Mouse (Mus musculus) frontal cortex, postnatal 14 days (tissue): ENCODE measurements around the gene Morc1.

Experiments
- DNase-seq, 2 experiments: peaks; one replicate each; pipeline ENCODE4 v3.0.0; 2022; ENCODE audit warnings: low spot score in 2 of 2

The Morc1 gene

DNA sequence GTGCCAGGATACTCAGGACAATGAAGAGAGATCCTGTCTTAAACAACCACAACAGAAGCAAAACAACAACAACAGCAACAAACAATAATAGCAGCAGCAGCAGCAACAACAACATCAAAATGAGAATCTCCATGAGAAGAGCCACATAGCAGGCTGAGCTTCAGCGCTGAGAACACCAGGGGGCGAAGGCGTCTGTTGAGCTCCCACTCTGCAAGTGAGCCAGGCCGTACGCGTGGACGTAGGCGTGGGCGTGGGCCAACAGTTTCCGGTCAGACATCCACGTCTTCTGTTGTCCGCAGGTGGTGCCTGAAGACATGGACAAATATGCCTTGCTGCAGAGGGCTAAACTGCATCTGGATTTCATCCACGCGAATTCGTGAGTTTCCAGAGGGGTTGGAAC is at the start of gene Morc1:
TSS of gene Morc1 (plus strand) at position 211 of the 400 bp plus-strand sequence.
- DNase-seq, result no peak

DNA sequence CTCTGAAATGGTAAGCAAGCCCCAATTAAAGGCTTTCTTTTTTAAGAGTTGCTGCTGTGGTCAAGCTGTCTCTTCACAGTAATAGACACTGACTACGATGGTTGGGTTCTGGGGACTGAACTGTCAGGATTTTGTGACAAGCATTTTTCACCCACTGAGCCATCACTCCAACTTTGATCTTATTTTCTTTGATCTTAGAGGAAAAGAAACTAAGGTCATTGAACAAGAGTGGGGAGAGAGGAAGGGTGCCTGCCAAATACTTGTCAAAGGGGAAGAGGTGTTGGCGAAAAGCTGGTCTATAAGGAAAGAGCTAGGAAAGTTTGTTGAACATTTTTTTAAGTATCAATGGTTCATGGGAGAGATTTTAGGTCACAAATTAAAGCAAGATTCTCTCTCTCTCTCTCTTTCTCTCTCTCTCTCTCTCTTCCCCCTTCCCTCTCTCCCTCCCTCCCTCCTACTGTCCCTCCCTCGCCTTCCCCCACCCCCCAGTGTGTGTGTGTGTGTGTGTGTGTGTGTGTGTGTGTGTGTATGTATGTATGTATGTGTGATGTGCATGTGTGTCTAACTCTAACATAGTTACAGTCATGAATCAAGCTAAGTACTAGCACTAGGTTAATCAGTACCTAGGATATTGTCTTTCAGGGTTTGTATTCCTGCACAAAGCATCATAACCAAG is 47.3 kb upstream of the Morc1 start:
- no peak for DNase-seq

DNA sequence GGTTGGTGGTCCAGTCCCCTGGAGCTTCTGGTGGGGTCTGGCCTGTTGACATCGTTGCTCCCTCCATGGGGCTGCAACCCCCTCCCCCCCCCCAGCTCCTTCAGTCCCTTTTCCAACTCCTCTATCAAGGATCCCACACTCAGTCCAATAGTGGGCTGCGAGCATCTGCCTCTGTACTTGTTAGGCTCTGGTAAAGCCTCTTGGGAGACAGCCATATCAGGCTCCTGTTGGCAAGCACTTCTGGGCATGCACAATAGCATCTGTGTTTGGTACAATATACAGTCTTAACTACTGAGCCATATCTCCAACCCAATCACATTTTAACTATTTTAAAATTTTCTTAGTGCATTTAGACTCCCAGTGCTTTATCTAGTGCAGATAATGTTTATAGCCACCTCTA is 44.1 kb upstream of the Morc1 start:
- DNase-seq, result no peak

DNA sequence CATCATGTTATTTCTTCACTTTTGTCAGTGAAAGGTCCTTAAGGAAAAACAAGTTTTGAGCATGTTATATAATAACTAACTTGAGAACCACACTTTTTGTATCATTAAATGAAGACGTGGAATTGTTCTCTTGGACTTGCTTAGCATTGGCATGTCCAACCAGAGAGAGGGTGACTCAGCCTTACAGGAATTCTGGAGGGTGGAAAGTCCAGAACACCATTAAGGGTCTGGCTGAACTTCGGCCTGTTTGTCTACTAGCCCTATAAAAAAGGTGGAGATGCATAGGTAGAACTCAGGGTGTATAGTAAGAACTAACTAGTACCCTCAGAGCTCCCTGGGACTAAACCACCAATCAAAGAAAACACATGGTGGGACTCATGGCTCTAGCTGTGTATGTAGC is 35.8 kb upstream of the Morc1 start:
- no peak for DNase-seq

DNA sequence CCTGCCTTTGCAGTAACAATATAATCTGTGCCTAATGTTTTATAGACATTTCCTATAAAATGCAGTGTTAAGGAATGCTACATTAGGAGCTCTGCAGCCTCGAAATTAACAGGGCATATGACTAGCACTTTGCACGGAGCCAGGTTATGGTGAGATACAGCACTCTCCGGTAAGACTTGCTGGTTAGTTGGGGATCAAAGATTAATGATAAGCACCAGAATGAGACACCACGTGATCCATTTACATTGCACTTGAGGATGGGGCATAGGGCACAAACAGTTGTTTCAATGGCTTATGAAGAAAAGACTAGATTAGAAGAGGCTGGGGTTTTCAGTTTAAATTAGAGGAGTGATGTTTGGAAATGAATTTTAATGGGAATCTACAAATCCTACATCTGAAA is 28.1 kb upstream of the Morc1 start:
- no peak for DNase-seq

DNA sequence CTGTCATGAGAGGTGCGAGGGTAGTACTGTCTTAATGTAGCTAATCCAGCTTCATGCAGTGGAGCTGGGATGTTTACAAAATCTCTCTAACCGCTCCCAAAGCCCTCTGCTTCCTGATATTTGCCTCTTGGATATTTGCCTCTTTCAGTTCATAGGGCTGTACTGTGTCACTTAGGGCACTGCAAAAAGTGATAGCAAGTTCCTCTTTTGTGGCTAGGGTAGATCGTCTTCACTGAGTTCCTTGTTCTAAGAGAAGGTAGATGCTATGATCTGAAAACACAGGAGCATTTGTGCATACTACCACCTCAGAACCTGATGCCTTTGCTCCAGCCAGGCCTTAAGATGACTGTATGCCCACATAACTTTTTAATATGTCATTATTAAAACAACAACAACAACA is 27.6 kb upstream of the Morc1 start:
- DNase-seq, result no peak

DNA sequence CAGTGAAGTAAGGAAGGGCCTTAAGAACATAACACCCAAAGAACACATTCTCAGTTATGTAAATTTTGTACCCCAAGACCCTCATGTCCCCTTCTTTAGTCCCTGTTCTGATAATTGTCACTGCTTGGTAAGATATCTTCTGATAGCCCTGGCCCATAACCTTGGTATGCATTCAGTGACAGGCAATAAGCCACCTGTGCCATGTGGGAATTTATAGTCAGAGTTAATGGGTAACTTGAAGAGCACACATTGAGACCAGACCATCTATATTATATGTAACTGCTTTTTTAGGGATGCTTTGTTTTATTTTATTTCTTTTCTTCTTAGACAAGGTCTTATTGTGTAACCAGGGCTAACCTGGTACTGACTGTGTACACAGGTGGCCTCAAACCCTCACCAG is 27.0 kb upstream of the Morc1 start:
- no peak for DNase-seq

DNA sequence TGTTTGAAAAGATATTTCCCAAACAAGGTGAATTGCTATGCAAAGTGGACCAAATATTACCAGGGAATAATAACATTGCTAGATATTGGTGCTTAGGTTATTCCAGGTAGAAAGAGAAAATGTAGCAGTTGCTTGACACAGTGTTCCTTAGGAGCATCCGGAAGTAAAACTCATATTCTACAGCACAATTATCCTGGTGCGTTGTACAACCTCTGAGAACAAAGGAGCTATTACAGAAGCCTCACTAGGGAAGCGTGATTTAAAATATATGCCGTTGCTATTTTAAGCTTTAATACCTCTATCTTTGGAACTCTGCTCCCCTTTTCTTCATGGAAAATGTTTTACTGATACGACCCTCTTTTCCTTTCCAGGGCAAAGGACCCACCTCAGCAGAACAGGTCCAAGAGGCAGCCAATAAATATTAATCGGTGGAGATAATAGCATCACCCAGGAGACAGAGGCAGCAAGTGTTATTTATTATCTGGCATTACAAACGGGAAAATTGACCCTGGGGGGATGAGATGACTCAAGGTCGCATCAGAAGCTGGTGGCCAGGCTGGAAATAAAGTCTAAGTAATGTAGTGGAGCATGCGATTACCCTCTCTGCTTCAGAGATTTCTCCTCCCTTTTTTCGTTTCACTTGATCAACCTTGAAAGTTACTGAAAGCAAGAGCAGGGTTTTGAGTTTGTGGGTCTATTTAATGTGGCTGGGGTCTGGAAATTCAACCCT is 25.2 kb upstream of the Morc1 start:
- DNase-seq, result no peak

DNA sequence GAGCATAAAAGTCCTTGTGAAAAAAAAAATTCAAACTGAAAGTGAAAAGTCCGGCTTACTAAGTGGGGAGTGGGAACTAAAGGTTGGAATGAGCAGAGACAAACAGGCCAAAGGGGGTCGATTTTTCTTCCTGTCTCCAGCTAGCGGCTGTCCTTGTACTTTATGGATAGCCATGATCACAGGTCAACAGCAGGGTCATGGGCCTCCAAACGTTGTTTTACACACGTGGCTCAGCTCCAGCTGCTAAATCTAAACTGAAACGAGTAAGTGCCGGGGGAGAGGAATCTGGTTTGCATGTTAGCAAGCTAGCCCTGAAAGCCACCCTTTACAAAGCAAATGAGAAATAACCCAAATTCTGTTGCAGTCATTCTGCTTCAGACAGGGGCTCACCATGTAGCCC is 21.5 kb upstream of the Morc1 start:
- DNase-seq, result no peak

DNA sequence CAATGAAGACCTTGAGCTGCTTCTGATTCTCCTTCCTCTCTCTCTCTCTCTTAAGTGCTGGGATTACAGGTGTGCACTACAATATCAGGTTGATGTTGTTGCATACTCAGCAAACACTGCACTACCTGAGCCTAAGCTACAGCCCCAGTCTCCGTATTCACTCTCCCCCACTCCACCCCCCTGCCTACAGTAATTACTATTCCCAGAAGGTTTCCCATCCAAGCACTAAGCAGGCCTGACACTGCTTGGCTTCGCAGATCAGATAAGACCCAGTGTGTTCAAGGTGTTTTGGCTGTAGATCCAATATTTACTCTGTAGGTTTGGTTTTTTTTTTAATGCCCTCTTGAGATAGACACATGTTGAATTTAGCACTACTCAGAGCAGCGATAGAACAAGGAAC is 20.9 kb upstream of the Morc1 start:
- DNase-seq, result no peak

DNA sequence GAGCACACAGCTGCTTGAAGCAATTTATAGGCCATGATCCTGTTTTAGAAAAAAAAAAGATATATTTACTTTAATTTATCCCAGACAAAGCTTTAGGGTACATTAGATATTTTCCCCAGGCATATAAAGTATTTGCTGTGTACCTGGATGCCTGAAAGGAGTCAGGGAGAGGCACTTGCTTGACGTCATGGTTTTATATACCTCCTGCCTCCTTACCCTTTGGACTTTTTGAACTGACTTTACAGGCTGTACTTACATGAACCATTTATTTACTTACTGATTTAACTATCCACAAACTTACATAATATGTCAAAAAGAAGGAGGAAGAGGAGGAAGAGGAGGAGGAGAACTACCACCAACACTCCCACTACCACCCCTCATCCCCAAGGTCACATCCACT is 18.8 kb upstream of the Morc1 start, which contains the start of gene Gm5485:
TSS of gene Gm5485 (minus strand) at position 171 of the 400 bp plus-strand sequence.
- DNase-seq, result no peak

DNA sequence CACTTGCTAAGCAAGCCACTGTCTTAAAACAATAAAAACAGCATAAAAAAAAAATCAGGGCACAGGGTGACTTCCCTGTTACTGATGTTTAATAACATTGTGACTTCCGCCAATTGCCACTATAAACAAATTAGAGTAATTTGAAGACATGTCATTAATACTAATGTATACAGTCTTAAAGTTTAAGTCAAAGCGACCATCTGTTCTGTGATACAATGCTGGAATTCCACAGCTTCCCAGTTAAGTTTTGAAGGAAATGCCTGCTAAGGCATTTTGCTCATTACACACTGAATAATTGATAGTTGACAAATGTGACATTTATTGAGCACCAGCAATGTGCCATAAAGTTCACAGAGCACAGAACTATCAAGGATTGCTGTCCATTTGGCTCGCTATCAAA is 12.5 kb upstream of the Morc1 start:
- DNase-seq, result no peak

DNA sequence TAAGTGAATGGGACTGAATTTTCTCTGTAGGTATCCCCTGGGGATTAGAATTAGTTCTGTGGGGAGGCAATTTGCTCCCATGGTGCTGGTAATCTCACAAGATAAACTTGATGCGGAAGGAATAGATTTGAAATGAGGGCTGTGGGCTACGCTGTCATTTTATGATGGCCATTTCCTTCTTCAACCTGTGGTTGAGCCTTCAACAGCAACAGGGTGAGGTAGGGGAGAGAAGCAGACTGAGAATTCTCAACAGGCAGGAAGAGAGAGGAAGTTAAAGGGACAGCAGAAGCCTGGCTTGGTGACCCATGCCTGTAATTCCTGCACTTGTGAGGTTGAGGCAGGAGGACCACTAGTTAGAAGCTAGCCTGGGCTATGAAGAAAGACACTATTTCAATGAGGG is 12.0 kb upstream of the Morc1 start:
- no peak for DNase-seq

DNA sequence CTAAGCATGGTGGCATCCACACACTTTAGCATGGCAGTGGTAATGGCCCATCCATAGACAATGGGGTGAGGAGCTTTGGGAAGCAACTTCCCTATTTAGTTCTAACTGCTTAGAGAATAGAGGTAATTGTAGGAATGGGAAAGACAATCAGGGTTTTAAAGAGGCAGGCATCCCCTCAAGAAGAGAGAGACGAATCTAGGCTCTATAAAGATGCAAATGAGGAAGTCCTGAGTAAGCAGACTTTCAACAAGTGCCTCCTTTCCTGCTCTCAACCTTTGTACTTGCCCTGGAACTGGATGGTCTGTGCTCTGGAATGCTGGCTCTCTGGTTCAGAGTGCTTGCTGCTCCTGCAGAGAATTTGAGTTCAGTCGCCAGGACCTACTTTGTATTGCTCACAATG is 8.5 kb upstream of the Morc1 start:
- no peak for DNase-seq

DNA sequence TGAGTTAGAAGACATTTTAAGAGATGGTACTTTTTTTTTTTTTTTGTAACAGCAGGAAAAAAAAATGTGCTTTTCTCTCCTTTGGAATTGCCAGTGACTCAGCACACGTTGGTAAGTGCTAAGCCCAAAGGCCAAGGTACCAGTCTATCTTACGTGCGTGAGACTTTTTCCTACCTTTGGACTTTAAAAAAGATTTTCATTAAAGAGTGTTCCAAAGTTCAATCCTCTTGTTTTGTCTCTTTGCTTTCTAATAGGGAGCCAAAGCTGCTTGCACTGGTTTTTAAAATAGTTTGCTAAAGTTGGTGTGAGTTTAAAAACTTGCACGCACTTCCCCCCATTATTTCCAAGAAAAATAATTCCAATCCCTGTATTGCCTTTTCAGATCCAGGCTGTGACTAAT is 7.0 kb upstream of the Morc1 start:
- DNase-seq, result no peak

DNA sequence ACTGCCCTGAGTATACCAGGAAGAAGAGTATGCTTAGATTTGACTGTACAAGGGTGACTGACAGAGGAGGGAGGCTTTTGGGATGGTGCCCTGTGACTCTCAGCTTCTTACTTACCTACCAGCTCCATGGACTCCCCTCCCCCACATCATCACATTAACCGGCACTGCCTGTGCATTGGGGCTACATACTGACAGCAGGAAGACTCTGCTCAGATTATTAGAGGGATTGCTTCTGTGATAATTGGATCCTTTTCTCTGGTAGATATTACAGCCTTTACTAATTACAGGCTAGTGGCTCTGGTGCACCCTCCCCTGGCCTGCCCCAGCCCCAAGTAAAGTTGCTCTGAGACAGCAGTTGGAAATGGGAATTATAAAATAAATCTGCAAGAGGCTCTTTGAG is 1.6 kb upstream of the Morc1 start:
- no peak for DNase-seq

DNA sequence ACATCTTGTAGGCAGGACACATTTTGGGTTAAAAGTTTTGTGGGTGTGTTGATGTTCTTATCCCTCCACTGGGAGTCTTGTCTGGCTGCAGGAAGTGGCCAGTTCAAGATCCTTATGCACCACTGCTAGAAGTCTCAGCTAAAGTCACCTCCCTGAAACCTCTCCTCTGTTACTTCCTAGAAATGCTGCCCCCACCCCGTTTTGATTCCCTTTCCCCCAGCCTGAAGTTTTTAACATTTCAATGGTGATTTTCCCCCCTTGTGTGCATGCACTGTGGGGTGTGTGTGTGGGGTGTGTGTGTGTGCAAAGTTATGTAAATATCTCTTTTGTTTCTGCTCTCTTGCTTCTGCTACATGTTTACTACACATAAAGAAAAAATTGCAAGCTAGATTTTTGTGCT is 4.4 kb downstream of the Morc1 start:
- no peak for DNase-seq

DNA sequence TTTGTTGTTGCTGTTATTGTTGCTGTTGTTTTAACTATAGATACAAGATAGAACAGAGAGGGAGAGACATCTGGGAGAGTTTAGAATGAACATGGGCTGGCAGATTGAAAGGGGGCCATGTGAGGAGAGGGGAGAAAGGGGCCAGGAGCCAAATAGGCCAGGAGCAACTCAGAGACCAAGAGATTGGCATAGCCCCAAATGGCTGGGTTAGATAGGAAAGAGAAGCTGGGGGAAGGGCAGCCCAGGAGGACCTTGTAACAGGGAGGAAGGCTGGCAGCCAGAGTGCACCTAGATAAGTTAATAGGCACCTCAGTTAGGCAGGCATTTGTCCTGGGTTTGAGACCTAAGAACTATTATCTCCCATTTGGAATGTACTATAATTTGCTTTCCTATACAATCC is 6.4 kb downstream of the Morc1 start:
- no peak for DNase-seq

DNA sequence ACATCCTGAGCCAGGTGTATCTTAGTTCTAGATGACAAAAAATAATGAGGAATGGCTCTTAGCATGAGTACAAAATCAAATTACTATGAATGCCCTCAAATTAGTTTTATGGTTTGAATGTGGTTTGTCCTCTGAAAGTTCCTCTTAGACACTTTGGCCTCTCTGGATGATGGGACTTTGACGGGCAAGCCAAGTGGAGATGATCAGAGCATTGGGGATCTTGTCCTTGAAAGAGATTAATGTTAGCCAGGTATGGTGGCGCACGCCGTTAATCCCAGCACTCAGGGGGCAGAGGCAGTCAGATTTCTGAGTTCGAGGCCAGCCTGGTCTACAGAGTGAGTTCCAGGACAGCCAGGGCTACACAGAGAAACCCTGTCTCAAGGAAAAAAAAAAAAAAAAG is 13.6 kb downstream of the Morc1 start:
- no peak for DNase-seq

DNA sequence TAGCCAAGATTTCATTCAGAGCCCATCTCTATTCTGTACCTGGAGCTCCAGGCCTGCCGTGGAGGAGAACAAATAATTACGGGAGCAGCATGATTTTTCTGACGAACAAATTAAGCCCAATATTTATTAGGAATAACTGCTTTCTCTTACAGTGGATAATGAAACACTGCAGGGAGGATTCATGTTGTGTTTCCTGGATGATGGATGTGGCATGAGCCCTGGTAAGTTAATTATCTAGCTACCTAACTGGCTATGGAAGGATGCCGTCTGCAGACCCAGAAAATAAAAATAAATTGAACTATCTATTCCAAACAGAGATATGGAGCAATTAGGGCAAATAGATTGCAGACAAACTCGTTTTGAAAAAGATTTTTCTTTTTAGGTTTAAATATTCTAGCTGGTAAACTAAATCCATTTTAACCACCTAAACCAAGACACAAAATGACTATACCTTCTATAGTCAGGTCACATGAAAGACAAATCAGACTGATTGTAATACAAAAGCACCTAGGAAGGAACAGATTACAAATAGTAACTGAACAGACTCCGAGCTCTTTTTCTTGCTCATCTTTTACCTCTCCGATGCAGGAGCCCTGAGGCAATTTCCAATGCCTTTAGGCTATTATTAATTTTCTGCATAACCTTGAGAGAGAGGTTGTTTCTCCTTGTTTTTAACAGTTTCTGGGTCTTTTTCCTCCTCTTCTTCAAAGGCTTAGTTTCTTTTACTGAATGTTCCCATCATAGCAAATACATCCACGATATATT is 15.3 kb downstream of the Morc1 start:
- DNase-seq, result no peak

DNA sequence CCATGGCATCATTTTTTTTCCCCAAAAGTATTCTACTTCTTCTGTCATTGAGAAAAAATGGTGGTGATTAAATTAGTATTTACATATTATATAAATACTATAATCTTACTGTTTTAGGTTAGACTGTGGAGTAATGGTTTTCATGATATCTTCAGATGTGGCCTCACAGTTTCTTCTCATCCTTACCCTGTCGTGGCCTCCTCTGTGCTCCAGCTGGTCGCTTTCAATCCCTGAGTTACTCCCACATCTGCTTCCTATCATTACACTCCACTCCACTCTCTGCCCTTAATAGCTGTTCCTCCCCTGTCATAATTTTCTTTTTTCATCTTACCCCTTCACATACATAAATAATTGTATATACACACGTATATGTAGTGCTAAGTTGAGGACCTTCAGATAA is 22.2 kb downstream of the Morc1 start:
- no peak for DNase-seq

DNA sequence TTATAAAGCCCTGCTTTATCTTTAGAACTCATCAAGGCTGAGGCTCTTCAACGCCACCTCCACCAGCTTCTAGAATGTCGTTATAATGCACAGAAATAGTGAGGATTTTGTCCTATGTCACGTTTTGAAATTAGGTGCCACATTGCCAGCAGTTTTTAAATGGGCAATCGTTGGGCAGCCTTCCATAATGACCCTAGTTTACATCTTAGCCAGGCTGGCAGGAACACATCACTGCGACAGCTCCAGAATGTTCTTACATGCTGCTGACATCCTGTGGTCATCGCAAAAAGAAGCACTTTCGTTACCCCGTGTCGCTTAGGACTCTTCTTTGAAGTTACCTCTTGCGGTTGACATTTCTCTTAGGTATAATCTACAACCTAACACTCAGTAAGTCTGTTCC is 42.4 kb downstream of the Morc1 start:
- no peak for DNase-seq
